ENCODE assay signal across 8 mouse cellular contexts in genomic region chr11:120307566-120308430, GRCm38 (mm10). TPM values are rescaled to one million over a fixed set of nuclear protein-coding genes. Genes with fewer than 3 reads are reported as not detected.
DNase-seq lines count a peak whose midpoint lies in the region; ATAC-seq lines count a peak whose summit lies in the region.

No protein-coding gene starts in this region.

- peaks cover 38% of the 10 kb centered on the region for H3K4me1 ChIP-seq in hindbrain, embryonic 16.5 days (ENCODE audit: control insufficient read depth, insufficient read depth, low read depth, low read length)

- WGBS in hindbrain, embryonic 16.5 days, result 6% methylated on average over 19 of the region's 19 CpGs

- ATAC-seq in hindbrain, embryonic 16.5 days, result no peak
- ATAC-seq in megakaryocyte, adult 5-6 weeks (ENCODE audit: poor library complexity, severe bottlenecking), result peak; percentile 63

- H3K27me3 ChIP-seq in hindbrain, embryonic 16.5 days (replicated peaks; ENCODE audit: control insufficient read depth, insufficient read depth, low read length), result no peaks in the 10 kb centered on the region; the same call in 1 of the 2 replicates

- H3K9ac ChIP-seq in hindbrain, embryonic 16.5 days (ENCODE audit: low read depth, low read length), result no peak overlapping the region

- peak; percentile 97 for DNase-seq in MN1 (ENCODE audit: low spot score)
- DNase-seq in cerebellum, adult 9-10 months, result peak; percentile 96
- peak; percentile 96 to 97 for DNase-seq in frontal cortex, postnatal 36 days (ENCODE audit: low spot score in 2 of 2)
- peak; percentile 89 for DNase-seq in left cerebral cortex, adult 11 months (ENCODE audit: low spot score)
- DNase-seq in right cerebral cortex, postnatal 10 days (ENCODE audit: low spot score in 2 of 2), result peak; percentile 96 to 98
- peak; percentile 95 for DNase-seq in urinary bladder, postnatal 14 days (ENCODE audit: low spot score)

- peak overlapping the region; percentile 48; the same call in 1 of the 2 replicates for H3K27ac ChIP-seq in hindbrain, embryonic 16.5 days (ENCODE audit: low read depth, low read length)

- H3K36me3 ChIP-seq in hindbrain, embryonic 16.5 days (ENCODE audit: control insufficient read depth, insufficient read depth, low read length), result no peaks in the 10 kb centered on the region

- no peaks in the 10 kb centered on the region for H3K9me3 ChIP-seq in hindbrain, embryonic 16.5 days (ENCODE audit: control insufficient read depth, low read length)

- no peak overlapping the region for H3K4me3 ChIP-seq in hindbrain, embryonic 16.5 days (ENCODE audit: low read length)

- peak overlapping the region; percentile 12; the same call in 1 of the 2 replicates for H3K4me2 ChIP-seq in hindbrain, embryonic 16.5 days (ENCODE audit: low read length)

RNA-seq across cellular contexts. Expression of gene Actg1, which starts 40.5 kb away (rescaled TPM):
- polyA plus RNA-seq in hindbrain, embryonic 16.5 days (2015; fragmentation: Nextera tagmentation; extraction: Ambion mirVana), result 4,199 and 4,222 TPM in 2 replicates
- total RNA-seq in megakaryocyte, adult 5-6 weeks (2015), result 4,212 and 4,544 TPM in 2 replicates
- 2,305 and 2,430 TPM in 2 replicates for total RNA-seq in megakaryocyte, adult 5-6 weeks (2017)

RNA-seq across cellular contexts. Expression of gene Fscn2, which starts 53.5 kb away (rescaled TPM):
- polyA plus RNA-seq in hindbrain, embryonic 16.5 days (2015; fragmentation: Nextera tagmentation; extraction: Ambion mirVana), result 0.66 and 1.6 TPM in 2 replicates
- total RNA-seq in megakaryocyte, adult 5-6 weeks (2015), result not detected in 2 replicates
- total RNA-seq in megakaryocyte, adult 5-6 weeks (2017), result not detected in 2 replicates
